Mouse (Mus musculus) forebrain, embryonic 14.5 days (tissue): ENCODE data around the gene Pabpn1l. TPM values are rescaled to one million over a fixed set of nuclear protein-coding genes. Genes with fewer than 3 reads are reported as not detected.

ENCODE experiments used
- ATAC-seq: fragments of 200-750 bp; cut with Nextera tagmentation; 2 replicates; pipeline ENCODE4 v1.8.0; 2017; ENCODE audit warnings: mild to moderate bottlenecking, moderate library complexity
- DNase-seq: peaks from one replicate; pipeline ENCODE4 v3.0.0-alpha.2; 2015; ENCODE audit warnings: low spot score
- H3K27ac ChIP-seq: fragments of 300-500 bp; sonication (generic); 2 replicates; pipeline ENCODE4 v1.5.1; 2014; ENCODE audit warnings: low read depth, mild to moderate bottlenecking, control low read depth, low read length, moderate library complexity
- H3K27me3 ChIP-seq: fragments of 300-500 bp; sonication (generic); replicated peaks from 2 replicates; pipeline ENCODE4 v1.6.1; 2014; ENCODE audit warnings: low read length, control low read depth, mixed read lengths; ENCODE audit not compliant: control insufficient read depth, insufficient read depth
- H3K36me3 ChIP-seq: fragments of 300-500 bp; sonication (generic); 2 replicates; pipeline ENCODE4 v1.6.1; 2014; ENCODE audit warnings: low read length, control low read depth; ENCODE audit not compliant: control insufficient read depth, insufficient read depth
- H3K4me1 ChIP-seq: fragments of 300-500 bp; sonication (generic); 2 replicates; pipeline ENCODE4 v1.6.1; 2014; ENCODE audit warnings: antibody characterized with exemption, low read length, control low read depth; ENCODE audit not compliant: control insufficient read depth, insufficient read depth
- H3K4me2 ChIP-seq: fragments of 300-500 bp; sonication (generic); 2 replicates; pipeline ENCODE4 v1.6.1; 2014; ENCODE audit warnings: mild to moderate bottlenecking, control low read depth, low read length
- H3K4me3 ChIP-seq: fragments of 300-500 bp; sonication (generic); 2 replicates; pipeline ENCODE4 v1.5.1; 2014; ENCODE audit warnings: low read depth, low read length, control low read depth
- H3K9ac ChIP-seq: fragments of 300-500 bp; sonication (generic); 2 replicates; pipeline ENCODE4 v1.6.1; 2014; ENCODE audit warnings: mild to moderate bottlenecking, low read length, control low read depth, moderate library complexity
- H3K9me3 ChIP-seq: fragments of 300-500 bp; sonication (generic); replicated peaks from 2 replicates; pipeline ENCODE4 v1.6.1; 2016; ENCODE audit warnings: low read length, control low read depth, mixed read lengths; ENCODE audit not compliant: control insufficient read depth
- WGBS: fragments of 180-500 bp; shearing (Covaris S2); extraction: QIAGEN DNeasy Blood & Tissue Kit; methylation state at CpG from one replicate; pipeline ENCODE4 v1.1.7; 2014; 5-methylcytosine and 5-hydroxymethylcytosine counted together
- polyA plus RNA-seq: library from polyadenylated mRNA; unstranded; fragments of >200 nt; fragmentation: Nextera tagmentation; extraction: Ambion mirVana; gene quantifications from 2 replicates; pipeline ENCODE4 v1.2.1, GENCODE M21; 2014

The Pabpn1l gene
- polyA plus RNA-seq, 1 experiment from 2014 or later: not detected

DNA sequence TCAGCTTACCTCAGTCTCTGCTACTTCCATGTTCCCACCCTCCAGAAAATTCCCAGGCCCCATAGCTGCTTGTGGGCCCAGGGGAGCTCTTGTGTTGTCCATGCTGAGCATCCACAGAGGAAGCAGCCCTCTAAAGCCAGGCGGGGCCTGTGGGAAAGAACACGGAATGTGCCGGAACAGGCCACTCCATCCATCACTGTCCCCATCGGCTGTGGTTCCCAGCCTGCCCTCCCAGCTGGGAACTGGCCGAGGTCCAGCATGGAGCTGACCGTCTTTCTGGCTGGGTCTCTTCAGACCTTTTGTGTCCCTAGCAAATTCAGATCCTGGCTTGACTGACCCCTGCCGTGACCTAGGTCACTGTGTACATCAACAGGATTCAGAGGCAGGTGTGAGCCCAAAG lies 32.2 kb upstream of the Pabpn1l start:
- 84% methylated on average over 7 of the region's 7 CpGs for WGBS
- no peak overlapping the region for H3K4me2 ChIP-seq
- no peak overlapping the region for H3K9ac ChIP-seq
- H3K36me3 ChIP-seq: no peaks in the 10 kb centered on the region
- H3K27ac ChIP-seq: no peak overlapping the region
- H3K4me1 ChIP-seq: peaks cover 5% of the 10 kb centered on the region; the same call in 1 of the 2 replicates
- H3K27me3 ChIP-seq: no peaks in the 10 kb centered on the region
- H3K9me3 ChIP-seq: no peaks in the 10 kb centered on the region
- no peak overlapping the region for H3K4me3 ChIP-seq
- no peak for ATAC-seq
- no peak for DNase-seq

DNA sequence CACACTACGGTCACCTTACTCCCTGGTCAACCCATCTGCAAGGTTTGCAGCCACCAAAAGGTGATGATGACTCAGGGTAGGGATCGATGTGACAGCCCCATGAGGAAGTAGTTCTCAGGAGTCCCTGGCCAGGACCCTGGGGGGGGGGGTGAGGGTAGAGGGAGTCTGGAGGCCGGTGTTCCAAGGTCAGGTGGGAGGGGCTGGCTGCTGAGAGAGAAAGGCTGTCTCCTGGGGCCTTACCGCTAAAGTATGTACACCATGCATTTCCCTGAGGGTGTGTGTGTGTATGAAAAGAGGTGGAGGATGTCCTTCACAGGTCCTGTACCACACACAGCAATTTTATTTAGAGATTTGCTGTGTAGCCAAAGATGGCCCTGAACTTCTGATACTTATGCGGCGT lies 30.1 kb upstream of the Pabpn1l start:
- H3K36me3 ChIP-seq: peaks cover 5% of the 10 kb centered on the region
- H3K4me3 ChIP-seq: no peak overlapping the region
- 79% methylated on average over 6 of the region's 6 CpGs for WGBS
- H3K4me2 ChIP-seq: no peak overlapping the region
- H3K4me1 ChIP-seq: peaks cover 5% of the 10 kb centered on the region; the same call in 1 of the 2 replicates
- H3K27me3 ChIP-seq: no peaks in the 10 kb centered on the region
- H3K9me3 ChIP-seq: no peaks in the 10 kb centered on the region
- ATAC-seq: no peak
- DNase-seq: no peak
- no peak overlapping the region for H3K27ac ChIP-seq
- H3K9ac ChIP-seq: no peak overlapping the region

DNA sequence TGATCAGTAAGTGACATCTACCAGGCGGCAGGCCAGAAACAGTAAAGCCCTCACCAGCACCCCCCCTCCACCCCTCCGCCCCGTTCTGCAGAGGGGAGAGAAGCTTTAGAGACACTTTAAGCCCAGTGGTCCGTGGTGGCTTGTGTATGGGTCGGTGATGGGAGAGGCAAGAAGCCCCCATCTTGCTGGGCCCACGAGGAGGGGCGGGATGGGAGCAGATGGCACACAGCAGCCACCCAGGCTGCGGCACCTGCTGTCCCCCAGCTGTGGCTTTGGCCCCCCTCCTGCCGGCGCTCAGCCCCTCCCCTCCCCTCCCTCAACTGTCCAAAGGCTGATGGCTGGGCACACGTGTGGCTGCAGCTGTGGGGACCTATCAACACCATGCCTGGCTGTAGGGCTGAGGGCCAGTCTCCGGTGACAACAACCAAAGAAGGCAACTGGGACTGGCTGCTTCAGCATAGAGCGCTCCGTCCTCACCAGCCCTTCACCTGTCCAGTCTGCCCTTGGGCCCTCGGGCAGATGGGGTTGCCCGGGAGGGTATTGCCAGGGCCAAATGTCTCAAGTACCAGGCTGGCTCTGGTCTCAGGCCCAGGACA lies 28.9 kb upstream of the Pabpn1l start:
- 0 out of 2 replicates have a peak, but pooled peaks have one; percentile 29 for ATAC-seq
- Histone ChIP-seq H3K4me1 (peaks cover 5% of the 10 kb centered on the region; the same call in 1 of the 2 replicates), H3K27ac (no peak overlapping the region), H3K9ac (no peak overlapping the region), H3K4me2 (no peak overlapping the region), H3K9me3 (no peaks in the 10 kb centered on the region), H3K36me3 (peaks cover 14% of the 10 kb centered on the region), H3K4me3 (no peak overlapping the region), H3K27me3 (no peaks in the 10 kb centered on the region)
- WGBS: 63% methylated on average over 16 of the region's 16 CpGs
- DNase-seq: no peak

DNA sequence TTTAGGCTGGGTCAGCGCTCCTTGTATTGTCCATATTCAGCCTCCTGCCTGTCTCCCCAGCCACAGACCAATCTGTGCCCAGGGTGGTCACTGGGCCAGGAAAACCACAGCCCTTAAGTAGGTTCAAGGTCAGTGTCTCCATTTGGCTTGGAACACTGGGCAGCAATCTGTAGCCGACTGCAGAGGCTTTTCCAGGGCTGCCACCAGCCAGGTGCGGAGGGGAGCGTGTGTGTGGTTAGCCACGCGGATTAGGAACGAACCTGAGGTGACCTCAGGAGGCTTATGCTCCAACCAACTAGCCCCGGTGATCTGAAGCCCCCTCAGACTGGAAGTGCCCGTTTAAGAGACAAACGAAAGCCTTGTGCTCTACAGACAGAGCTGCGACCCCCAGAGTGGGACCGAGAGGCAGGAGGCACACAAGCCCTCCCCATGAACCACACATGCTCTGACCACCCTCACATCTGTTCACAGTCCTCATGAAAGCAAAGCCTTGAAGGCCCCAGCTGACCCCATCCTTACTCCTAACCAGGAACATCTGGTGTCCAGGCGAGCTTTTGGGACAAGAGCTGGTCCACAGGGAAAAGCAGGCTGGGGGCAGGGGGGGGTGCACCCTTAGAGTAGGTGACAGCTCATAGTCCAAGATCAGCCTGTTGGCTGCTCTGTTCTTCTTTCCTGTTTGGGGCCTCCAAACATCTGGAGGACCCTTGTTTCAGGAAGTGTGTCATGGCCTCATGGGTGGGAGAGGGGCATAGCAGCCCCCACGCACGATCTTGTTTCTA lies 25.8 kb upstream of the Pabpn1l start:
- H3K27ac ChIP-seq: no peak overlapping the region
- H3K4me2 ChIP-seq: no peak overlapping the region
- no peaks in the 10 kb centered on the region for H3K27me3 ChIP-seq
- peaks cover 23% of the 10 kb centered on the region for H3K36me3 ChIP-seq
- H3K4me1 ChIP-seq: peaks cover 5% of the 10 kb centered on the region; the same call in 1 of the 2 replicates
- ATAC-seq: no peak
- H3K9me3 ChIP-seq: no peaks in the 10 kb centered on the region
- no peak overlapping the region for H3K4me3 ChIP-seq
- no peak for DNase-seq
- 84% methylated on average over 15 of the region's 15 CpGs for WGBS
- no peak overlapping the region for H3K9ac ChIP-seq

DNA sequence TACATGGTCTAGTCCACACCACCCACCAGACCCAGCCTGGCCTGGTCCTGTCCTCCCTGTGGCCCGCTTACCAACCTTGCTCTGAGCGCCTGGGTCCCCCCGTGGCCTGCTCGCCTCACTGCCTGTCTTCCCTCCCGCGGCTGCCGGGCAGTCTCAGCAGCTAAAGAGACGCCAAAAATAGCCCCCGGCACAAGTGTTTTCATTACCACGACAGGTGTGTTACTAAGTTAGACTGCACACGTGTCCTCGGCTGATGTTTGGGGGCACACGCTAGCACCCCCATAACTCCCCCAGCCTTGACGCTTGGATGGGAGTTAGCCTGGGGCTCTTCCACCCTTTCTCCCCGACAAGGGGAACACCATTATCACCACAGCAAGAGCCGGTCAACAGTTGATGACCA lies 23.8 kb upstream of the Pabpn1l start:
- no peak for ATAC-seq
- Histone ChIP-seq H3K4me3 (no peak overlapping the region), H3K4me2 (no peak overlapping the region), H3K9ac (no peak overlapping the region), H3K36me3 (peaks cover 35% of the 10 kb centered on the region), H3K27ac (no peak overlapping the region), H3K9me3 (no peaks in the 10 kb centered on the region), H3K27me3 (no peaks in the 10 kb centered on the region), H3K4me1 (peaks cover 2% of the 10 kb centered on the region; the same call in 1 of the 2 replicates)
- DNase-seq: no peak
- 92% methylated on average over 16 of the region's 16 CpGs for WGBS

DNA sequence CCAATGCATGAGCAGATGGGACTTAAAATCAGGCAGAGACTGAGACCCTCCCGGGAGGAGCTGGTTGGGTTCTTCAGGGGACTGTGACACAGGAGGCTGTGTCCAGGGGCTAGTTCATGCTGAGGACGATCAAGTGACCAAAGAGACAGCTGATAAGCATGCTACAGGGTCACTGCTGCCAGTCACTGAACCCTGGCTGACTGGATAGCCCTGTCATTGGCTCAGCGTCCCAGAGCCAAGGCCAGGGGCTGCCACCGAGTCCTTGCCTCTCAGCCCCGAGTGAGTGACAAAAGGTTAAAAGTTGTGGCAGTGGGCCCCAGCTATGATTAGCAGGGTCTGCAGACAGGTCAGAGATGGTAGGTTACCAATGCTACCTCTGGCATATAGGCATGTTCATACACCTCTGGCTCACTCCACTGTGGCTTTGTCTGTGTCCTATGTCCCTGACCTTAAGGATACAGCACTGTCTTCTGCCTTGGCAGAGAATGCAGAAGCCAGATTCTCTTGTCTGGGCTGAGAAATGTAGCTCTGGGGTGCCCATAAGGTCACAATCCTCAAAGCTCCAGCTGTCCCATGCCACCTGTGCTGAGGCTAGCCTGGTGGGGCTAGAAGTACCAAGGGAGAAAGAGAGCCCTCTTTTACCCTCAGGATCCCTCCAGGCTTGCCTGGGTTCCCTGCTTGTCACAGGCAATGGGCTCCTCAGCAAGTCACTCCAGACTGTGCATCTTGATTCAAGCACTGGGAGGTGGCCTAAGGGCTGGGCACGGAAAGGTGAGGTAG lies 21.8 kb upstream of the Pabpn1l start:
- Histone ChIP-seq H3K4me3 (no peak overlapping the region), H3K4me1 (peaks cover 3% of the 10 kb centered on the region), H3K36me3 (peaks cover 39% of the 10 kb centered on the region), H3K9me3 (no peaks in the 10 kb centered on the region), H3K9ac (no peak overlapping the region), H3K27me3 (no peaks in the 10 kb centered on the region), H3K4me2 (no peak overlapping the region), H3K27ac (no peak overlapping the region)
- WGBS: 76% methylated on average over 6 of the region's 6 CpGs
- ATAC-seq (no peak), DNase-seq (no peak)

DNA sequence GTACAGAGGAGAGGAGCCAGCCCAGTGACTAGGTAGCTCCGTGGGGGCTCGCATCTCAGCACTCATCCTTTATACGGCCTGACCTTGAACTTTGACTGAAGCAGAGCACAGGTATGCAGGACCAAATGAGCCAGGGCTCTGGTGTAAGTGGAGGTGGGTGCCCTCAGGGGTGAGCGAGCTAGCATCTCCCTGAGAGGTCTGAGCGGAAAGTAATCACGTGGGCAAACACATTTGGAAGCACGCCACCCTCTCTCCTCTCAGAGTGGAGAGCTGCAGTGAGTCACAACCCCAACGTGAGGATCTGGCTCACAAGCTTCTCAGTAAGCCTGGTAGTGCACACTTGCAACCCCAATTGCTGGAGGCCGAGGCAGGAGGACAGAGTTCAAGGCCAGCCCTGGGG lies 19.5 kb upstream of the Pabpn1l start:
- WGBS: 73% methylated on average over 9 of the region's 9 CpGs
- Histone ChIP-seq H3K27ac (no peak overlapping the region), H3K4me1 (peaks cover 9% of the 10 kb centered on the region), H3K9me3 (no peaks in the 10 kb centered on the region), H3K4me3 (no peak overlapping the region), H3K27me3 (no peaks in the 10 kb centered on the region), H3K4me2 (no peak overlapping the region), H3K9ac (no peak overlapping the region), H3K36me3 (peaks cover 44% of the 10 kb centered on the region)
- ATAC-seq: no peak
- DNase-seq: no peak

GRCm38 (mm10) chr8:122641406-122641805 lies 18.9 kb upstream of the Pabpn1l start:
- Histone ChIP-seq H3K27ac (no peak overlapping the region; the same call in 1 of the 2 replicates), H3K9ac (no peak overlapping the region), H3K9me3 (no peaks in the 10 kb centered on the region), H3K4me3 (no peak overlapping the region), H3K27me3 (no peaks in the 10 kb centered on the region), H3K4me2 (no peak overlapping the region), H3K36me3 (peaks cover 42% of the 10 kb centered on the region), H3K4me1 (peaks cover 9% of the 10 kb centered on the region)
- ATAC-seq: peak; percentile 30; the same call in 1 of the 2 replicates
- WGBS: 85% methylated on average over 15 of the region's 15 CpGs
- peak; percentile 60 for DNase-seq
